Comparison of ENCODE assay signal across 21 mouse cellular contexts in the genomic region with DNA sequence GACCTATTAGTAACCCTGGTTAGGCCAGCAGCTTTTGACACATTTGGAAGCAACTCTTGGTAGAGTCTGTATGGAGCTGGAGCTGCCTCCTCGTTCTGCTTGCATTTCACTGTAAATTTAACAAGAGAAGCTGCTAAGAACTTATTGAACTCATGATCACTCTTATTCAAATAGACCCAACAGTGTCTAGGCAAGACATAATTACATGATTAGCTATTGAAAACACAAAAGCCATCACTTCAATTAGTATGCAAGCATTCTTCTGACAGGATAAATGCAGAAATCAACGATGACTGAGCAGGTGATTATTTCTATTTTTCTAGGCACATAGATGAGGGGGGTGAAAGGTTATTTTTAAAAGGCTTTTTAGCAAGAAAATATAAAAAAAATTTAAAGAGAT.
"Had no signal": no experiment of that assay in that cellular context is flagged by ENCODE, and none has a peak within 500 bp of the region (broad histone marks: within the 10 kb centered on the region; RNA-seq: fewer than 3 reads in every experiment).

No protein-coding gene starts in this region.

- ATAC-seq: lung, postnatal 0 days; midbrain, embryonic 13.5 days; midbrain, embryonic 16.5 days had no signal

- DNase-seq: lung, adult 2 months; lung, postnatal 14 days; lung, postnatal 36 days; retina, postnatal 1 day; right cerebral cortex, adult 18-20 months; right cerebral cortex, postnatal 25 days; right cerebral cortex, postnatal 4 days; spleen, adult 18-20 months; thymus, adult 18-20 months; thymus, postnatal 14 days; thymus, postnatal 36 days had no signal

- H3K36me3 ChIP-seq: lung, embryonic 15.5 days; midbrain, embryonic 13.5 days; neural tube, embryonic 13.5 days; neural tube, embryonic 15.5 days had no signal

- H3K9ac ChIP-seq: lung, embryonic 15.5 days; midbrain, embryonic 13.5 days; neural tube, embryonic 13.5 days; neural tube, embryonic 15.5 days had no signal

- H3K4me1 ChIP-seq: lung, embryonic 15.5 days; midbrain, embryonic 13.5 days; neural tube, embryonic 13.5 days; neural tube, embryonic 15.5 days had no signal

- H3K4me2 ChIP-seq: lung, embryonic 15.5 days; midbrain, embryonic 11.5 days; midbrain, embryonic 13.5 days; neural tube, embryonic 13.5 days; neural tube, embryonic 15.5 days had no signal

- H3K9me3 ChIP-seq: lung, embryonic 15.5 days; megakaryocyte, embryonic 14.5 days; midbrain, embryonic 13.5 days; neural tube, embryonic 13.5 days; neural tube, embryonic 15.5 days had no signal

- H3K27ac ChIP-seq: lung, embryonic 15.5 days; macrophage; midbrain, embryonic 13.5 days; neural tube, embryonic 13.5 days; neural tube, embryonic 15.5 days had no signal

- H3K4me3 ChIP-seq: lung, embryonic 15.5 days; megakaryocyte, embryonic 14.5 days; midbrain, embryonic 13.5 days; myocyte; neural tube, embryonic 13.5 days; neural tube, embryonic 15.5 days had no signal

- H3K27me3 ChIP-seq: lung, embryonic 15.5 days; megakaryocyte, embryonic 14.5 days; midbrain, embryonic 13.5 days; neural tube, embryonic 13.5 days; neural tube, embryonic 15.5 days had no signal
